Mouse (Mus musculus) CH12.LX (cell line): ENCODE measurements around the gene Defb29. TPM values are rescaled to one million over a fixed set of nuclear protein-coding genes. Genes with fewer than 3 reads are reported as not detected.

Source experiments
- DNase-seq: peaks from one replicate; pipeline ENCODE4 v3.0.0-alpha.2; 2013; ENCODE audit errors: extremely low read depth
- H3K27ac ChIP-seq: 2 replicates; pipeline ENCODE4 v1.5.1; 2012; ENCODE audit warnings: low read depth, mild to moderate bottlenecking, control low read depth, moderate library complexity; ENCODE audit not compliant: insufficient read depth
- H3K27me3 ChIP-seq: replicated peaks from 2 replicates; pipeline ENCODE3; 2012; ENCODE audit warnings: inconsistent platforms
- H3K36me3 ChIP-seq, 2 experiments: replicated peaks in 1 of 2; 2 replicates each; pipeline versions ENCODE3 to v1.6.1; 2012; ENCODE audit warnings: inconsistent platforms in 1 of 2, low read length in 1 of 2, mild to moderate bottlenecking in 1 of 2, mixed read lengths in 1 of 2, moderate library complexity in 1 of 2; ENCODE audit not compliant: control insufficient read depth in 1 of 2, insufficient read depth in 1 of 2
- H3K4me1 ChIP-seq, 2 experiments: 2 replicates each; pipeline ENCODE4 v1.6.1; 2012; ENCODE audit warnings: inconsistent platforms in 1 of 2, moderate library complexity in 1 of 2; ENCODE audit not compliant: insufficient read depth in 2 of 2, control insufficient read depth in 1 of 2
- H3K4me2 ChIP-seq: 2 replicates; pipeline ENCODE4 v1.6.1; 2012; ENCODE audit warnings: low read depth, mild to moderate bottlenecking, control low read depth; ENCODE audit not compliant: poor library complexity, insufficient read depth, severe bottlenecking
- H3K4me3 ChIP-seq, 3 experiments: fragments of 150-350 bp in 1 of 3; sonication (generic) in 1 of 3; replicated peaks in 1 of 3; 2 replicates each; pipeline versions ENCODE3 to v1.5.1; 2011 to 2012; ENCODE audit warnings: low read depth in 2 of 3, low read length in 2 of 3, mild to moderate bottlenecking in 2 of 3, moderate library complexity in 2 of 3, control low read depth in 1 of 3, improper control_type of control experiment in 1 of 3, inconsistent platforms in 1 of 3, mixed read lengths in 1 of 3; ENCODE audit not compliant: poor library complexity in 1 of 3
- H3K79me2 ChIP-seq: replicated peaks from 2 replicates; pipeline ENCODE4 v1.6.1; 2012; ENCODE audit warnings: mild to moderate bottlenecking, moderate library complexity; ENCODE audit not compliant: control insufficient read depth, poor library complexity, insufficient read depth, severe bottlenecking; ENCODE audit errors: extremely low read depth
- H3K9ac ChIP-seq: 2 replicates; pipeline ENCODE4 v1.6.1; 2012; ENCODE audit warnings: low read depth, mild to moderate bottlenecking, control low read depth, moderate library complexity; ENCODE audit not compliant: insufficient read depth
- H3K9me3 ChIP-seq: replicated peaks from 2 replicates; pipeline ENCODE3; 2012; ENCODE audit warnings: low read length, inconsistent platforms, mixed read lengths
- BHLHE40 ChIP-seq: IDR thresholded peaks from 2 replicates; pipeline ENCODE4 v1.6.1; 2011; ENCODE audit warnings: mild to moderate bottlenecking, low read depth, low read length, improper control_type of control experiment
- CHD1 ChIP-seq: IDR thresholded peaks from 2 replicates; pipeline ENCODE4 v1.6.1; 2012; ENCODE audit warnings: low read depth, low read length, improper control_type of control experiment, inconsistent platforms
- CHD2 ChIP-seq: IDR thresholded peaks from 2 replicates; pipeline ENCODE4 v1.6.1; 2011; ENCODE audit warnings: low read length, improper control_type of control experiment
- ELF1 ChIP-seq: IDR thresholded peaks from 2 replicates; pipeline ENCODE4 v1.6.1; 2014; ENCODE audit warnings: low read depth, mild to moderate bottlenecking, inconsistent platforms, low read length, improper control_type of control experiment
- EP300 ChIP-seq: IDR thresholded peaks from 2 replicates; pipeline ENCODE4 v1.6.1; 2011; ENCODE audit warnings: low read length, improper control_type of control experiment
- GABPA ChIP-seq: IDR thresholded peaks from 2 replicates; pipeline ENCODE4 v1.6.1; 2012; ENCODE audit warnings: low read depth, low read length, improper control_type of control experiment, inconsistent platforms; ENCODE audit not compliant: insufficient replicate concordance
- HCFC1 ChIP-seq: IDR thresholded peaks from 2 replicates; pipeline ENCODE4 v1.6.1; 2012; ENCODE audit warnings: low read depth, mild to moderate bottlenecking, inconsistent platforms, low read length, improper control_type of control experiment
- IRF4 ChIP-seq: IDR thresholded peaks from 2 replicates; pipeline ENCODE4 v1.6.1; 2014; ENCODE audit warnings: low read depth, mild to moderate bottlenecking, inconsistent platforms, low read length, improper control_type of control experiment
- JUND ChIP-seq: conservative IDR thresholded peaks from 2 replicates; pipeline ENCODE4 v1.6.1; 2011; ENCODE audit warnings: low read depth, low read length, improper control_type of control experiment
- MAFK ChIP-seq: IDR thresholded peaks from 2 replicates; pipeline ENCODE4 v1.6.1; 2011; ENCODE audit warnings: low read length, improper control_type of control experiment; ENCODE audit not compliant: insufficient replicate concordance
- MAX ChIP-seq: IDR thresholded peaks from 2 replicates; pipeline ENCODE4 v1.6.1; 2011; ENCODE audit warnings: low read length, improper control_type of control experiment
- MEF2A ChIP-seq: IDR thresholded peaks from 2 replicates; pipeline ENCODE4 v1.6.1; 2014; ENCODE audit warnings: low read depth, mild to moderate bottlenecking, inconsistent platforms, low read length, improper control_type of control experiment, borderline replicate concordance
- MYC ChIP-seq: IDR thresholded peaks from 2 replicates; pipeline ENCODE4 v1.6.1; 2011; ENCODE audit warnings: low read depth, mild to moderate bottlenecking, improper control_type of control experiment, low read length
- NRF1 ChIP-seq: IDR thresholded peaks from 2 replicates; pipeline ENCODE4 v1.6.1; 2014; ENCODE audit warnings: low read depth, mild to moderate bottlenecking, inconsistent platforms, low read length, improper control_type of control experiment, moderate library complexity
- PAX5 ChIP-seq: IDR thresholded peaks from 2 replicates; pipeline ENCODE4 v1.6.1; 2012; ENCODE audit warnings: low read length, inconsistent platforms, mixed read lengths
- POLR2A ChIP-seq: IDR thresholded peaks from 2 replicates; pipeline ENCODE4 v1.6.1; 2011; ENCODE audit warnings: low read depth, mild to moderate bottlenecking, improper control_type of control experiment, low read length
- POLR2AphosphoS2 ChIP-seq: IDR thresholded peaks from 2 replicates; pipeline ENCODE4 v1.6.1; 2011; ENCODE audit warnings: low read depth, low read length, improper control_type of control experiment
- RAD21 ChIP-seq: IDR thresholded peaks from 2 replicates; pipeline ENCODE4 v1.6.1; 2011; ENCODE audit warnings: low read depth, mild to moderate bottlenecking, low read length, improper control_type of control experiment, moderate library complexity
- RCOR1 ChIP-seq: conservative IDR thresholded peaks from 2 replicates; pipeline ENCODE4 v1.6.1; 2012; ENCODE audit warnings: low read depth, mild to moderate bottlenecking, inconsistent platforms, low read length, improper control_type of control experiment
- SIN3A ChIP-seq: IDR thresholded peaks from 2 replicates; pipeline ENCODE4 v1.6.1; 2012; ENCODE audit warnings: low read length, improper control_type of control experiment, inconsistent platforms
- SMC3 ChIP-seq: IDR thresholded peaks from 2 replicates; pipeline ENCODE4 v1.6.1; 2011; ENCODE audit warnings: low read depth, low read length, improper control_type of control experiment
- TBP ChIP-seq: conservative IDR thresholded peaks from 2 replicates; pipeline ENCODE4 v1.6.1; 2011; ENCODE audit warnings: low read depth, low read length, improper control_type of control experiment
- TCF12 ChIP-seq: IDR thresholded peaks from 2 replicates; pipeline ENCODE4 v1.6.1; 2014; ENCODE audit warnings: low read depth, mild to moderate bottlenecking, inconsistent platforms, low read length, improper control_type of control experiment
- UBTF ChIP-seq: IDR thresholded peaks from 2 replicates; pipeline ENCODE4 v1.6.1; 2012; ENCODE audit warnings: low read depth, mild to moderate bottlenecking, inconsistent platforms, low read length, improper control_type of control experiment, moderate library complexity
- USF1 ChIP-seq: IDR thresholded peaks from 2 replicates; pipeline ENCODE4 v1.6.1; 2014; ENCODE audit warnings: low read depth, mild to moderate bottlenecking, inconsistent platforms, low read length, improper control_type of control experiment
- ZC3H11A ChIP-seq: IDR thresholded peaks from 2 replicates; pipeline ENCODE4 v1.6.1; 2012; ENCODE audit warnings: low read depth, mild to moderate bottlenecking, inconsistent platforms, low read length, improper control_type of control experiment
- ZKSCAN1 ChIP-seq: IDR thresholded peaks from 2 replicates; pipeline ENCODE4 v1.6.1; 2012; ENCODE audit warnings: low read depth, inconsistent platforms, low read length, improper control_type of control experiment, borderline replicate concordance
- ZMIZ1 ChIP-seq: IDR thresholded peaks from 2 replicates; pipeline ENCODE4 v1.6.1; 2012; ENCODE audit warnings: low read depth, mild to moderate bottlenecking, inconsistent platforms, low read length, improper control_type of control experiment
- ZNF384 ChIP-seq: IDR thresholded peaks from 2 replicates; pipeline ENCODE4 v1.6.1; 2012; ENCODE audit warnings: low read depth, low read length, improper control_type of control experiment, inconsistent platforms
- dilution Hi-C: fragments of 300-500 bp; cut with MboI; formaldehyde crosslinking; loops from 2 replicates; pipeline ENCODE4 v1.14.3; 2020; ENCODE audit warnings: low sequenced_read_pairs; ENCODE audit not compliant: extremely low pct_unique_long_range_greater_than_20kb, extremely low pct_ligation_motif_present
- in situ Hi-C: fragments of 300-500 bp; cut with MboI; formaldehyde crosslinking; loops from 3 replicates; pipeline ENCODE4 v1.14.3; 2019; ENCODE audit warnings: low sequenced_read_pairs, low pct_ligation_motif_present, low pct_unique_long_range_greater_than_20kb, mixed read lengths
- polyA plus RNA-seq: library from polyadenylated mRNA; unstranded; fragments of >175 nt; gene quantifications from 2 replicates; pipeline ENCODE4 v1.2.1, GENCODE M21; 2012; ENCODE audit warnings: low read depth; ENCODE audit not compliant: insufficient read length
- total RNA-seq, 2 experiments: library from RNA; depleted of rRNA; stranded (reverse); fragments of 300-350 nt in 1 of 2; fragments of >200 nt in 1 of 2; gene quantifications; 2 replicates each; pipeline ENCODE4 v1.2.3; 2012 to 2014

Defb29 gene
- total and polyA plus RNA-seq, 3 experiments = not detected

- Histone ChIP-seq H3K79me2 (no peaks in the 10 kb centered on the region), H3K27me3 (peaks cover 57% of the 10 kb centered on the region), H3K36me3 (no peaks in the 10 kb centered on the region), H3K9me3 (no peaks in the 10 kb centered on the region), H3K4me1 (no peaks in the 10 kb centered on the region), H3K27ac (no peak overlapping the region), H3K4me2 (no peak overlapping the region), H3K9ac (no peak overlapping the region), H3K4me3 (no peak overlapping the region)
- DNase-seq = no peak
- in situ Hi-C loops (loop anchor here (25.0 kb wide), 1 partner anchor 118 kb away; the partner anchor contains the start of gene Defb23), dilution Hi-C loops (no loop called here)
- TF ChIP-seq TCF12 (no peak), ZC3H11A (no peak), PAX5 (no peak), ZKSCAN1 (no peak), POLR2AphosphoS2 (no peak), GABPA (no peak), TBP (no peak), NRF1 (no peak), JUND (no peak), BHLHE40 (no peak), ZNF384 (no peak), HCFC1 (no peak), ELF1 (no peak), MAFK (no peak), POLR2A (no peak), SMC3 (no peak), CHD2 (no peak), RAD21 (no peak), IRF4 (no peak), USF1 (no peak)
Measured at GRCm38 (mm10) chr2:152580612-152581011, 40.7 kb upstream of the Defb29 start.

GRCm38 (mm10) chr2:152580107-152580506 lies 40.2 kb upstream of the Defb29 start, which contains the start of gene Defb19:
Gene Defb19, minus strand, starts transcription at chr2:152580312.
- in situ Hi-C loops = loop anchor here (25.0 kb wide), 1 partner anchor 118 kb away; the partner anchor contains the start of gene Defb23
- DNase-seq = no peak
- dilution Hi-C loops = no loop called here
- no peaks in the 10 kb centered on the region for H3K9me3 ChIP-seq
- no peaks in the 10 kb centered on the region for H3K79me2 ChIP-seq
- no peaks in the 10 kb centered on the region for H3K36me3 ChIP-seq
- peaks cover 55% of the 10 kb centered on the region for H3K27me3 ChIP-seq
- no peak within 1 kb of the TSS for H3K4me2 ChIP-seq
- H3K4me1 ChIP-seq = no peaks in the 10 kb centered on the region
- no peak within 1 kb of the TSS for H3K9ac ChIP-seq
- H3K4me3 ChIP-seq = no peak within 1 kb of the TSS
- no peak within 1 kb of the TSS for H3K27ac ChIP-seq
- TF ChIP-seq CHD1 (no peak), MAX (no peak), RCOR1 (no peak), POLR2AphosphoS2 (no peak), UBTF (no peak), PAX5 (no peak), ZMIZ1 (no peak), IRF4 (no peak), EP300 (no peak), MEF2A (no peak), MYC (no peak), SIN3A (no peak), GABPA (no peak), ELF1 (no peak), JUND (no peak)
